ENCODE assay signal across 26 mouse cellular contexts in the genomic region with DNA sequence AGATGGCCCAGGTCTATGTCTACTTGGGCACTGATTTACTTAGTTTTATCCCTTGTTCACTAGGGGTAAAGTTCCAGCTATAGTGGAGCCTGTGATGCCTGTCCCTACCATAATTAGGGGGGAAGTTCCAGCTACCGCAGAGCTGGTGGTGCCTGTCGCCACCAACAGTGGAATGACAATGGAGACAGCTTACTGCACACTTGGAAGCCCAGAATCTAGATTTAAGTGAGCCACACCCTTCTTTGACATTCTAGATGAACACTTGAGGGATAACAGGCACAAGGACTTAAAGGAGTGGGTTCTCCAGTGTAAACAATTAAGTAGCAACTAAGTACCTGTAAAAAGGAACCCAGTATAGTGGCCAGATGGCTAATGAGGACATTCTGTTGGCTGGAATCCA.
"Had no signal": no experiment of that assay in that cellular context is flagged by ENCODE, and none has a peak within 500 bp of the region (broad histone marks: within the 10 kb centered on the region; RNA-seq: fewer than 3 reads in every experiment).

No protein-coding gene starts in this region.

- H3K27ac ChIP-seq: heart, adult 2 months; heart, embryonic 13.5 days; heart, embryonic 15.5 days; hindbrain, embryonic 10.5 days; hindbrain, embryonic 12.5 days; hindbrain, embryonic 15.5 days; hindbrain, postnatal 0 days; kidney, embryonic 15.5 days; kidney, postnatal 0 days; limb, embryonic 13.5 days; limb, embryonic 15.5 days; liver, embryonic 12.5 days had no signal

- ATAC-seq: hindbrain, postnatal 0 days; intestine, embryonic 16.5 days; liver, embryonic 12.5 days had no signal

- H3K9ac ChIP-seq: heart, embryonic 13.5 days; heart, embryonic 15.5 days; hindbrain, embryonic 12.5 days; hindbrain, embryonic 15.5 days; kidney, embryonic 15.5 days; limb, embryonic 13.5 days; limb, embryonic 15.5 days; liver, embryonic 12.5 days had no signal

- H3K4me2 ChIP-seq: heart, embryonic 11.5 days; heart, embryonic 13.5 days; heart, embryonic 15.5 days; hindbrain, embryonic 12.5 days; hindbrain, embryonic 15.5 days; kidney, embryonic 15.5 days; limb, embryonic 13.5 days; limb, embryonic 15.5 days; liver, embryonic 12.5 days had no signal

- H3K36me3 ChIP-seq: heart, embryonic 13.5 days; heart, embryonic 15.5 days; hindbrain, embryonic 10.5 days; hindbrain, embryonic 12.5 days; hindbrain, embryonic 15.5 days; kidney, embryonic 15.5 days; limb, embryonic 13.5 days; limb, embryonic 15.5 days; liver, embryonic 12.5 days had no signal

- H3K9me3 ChIP-seq: heart, embryonic 13.5 days; heart, embryonic 15.5 days; hindbrain, embryonic 10.5 days; hindbrain, embryonic 15.5 days; kidney, embryonic 15.5 days; limb, embryonic 13.5 days; limb, embryonic 15.5 days; liver, embryonic 12.5 days had no signal

- DNase-seq: gastrocnemius, postnatal 14 days; gastrocnemius, postnatal 36 days; heart, adult 11 months; heart, adult 2 months; heart, postnatal 14 days; heart, postnatal 36 days; kidney, adult 11 months; kidney, adult 2 months; kidney, adult 9 months; kidney, postnatal 14 days; kidney, postnatal 36 days; layer of hippocampus, adult 9-11 months; layer of hippocampus, postnatal 36 days had no signal

- H3K4me1 ChIP-seq: heart, embryonic 15.5 days; hindbrain, embryonic 10.5 days; hindbrain, embryonic 12.5 days; hindbrain, embryonic 15.5 days; kidney, embryonic 15.5 days; limb, embryonic 13.5 days; limb, embryonic 15.5 days; liver, embryonic 12.5 days had no signal

- H3K4me3 ChIP-seq: heart, adult 2 months; heart, embryonic 13.5 days; heart, embryonic 15.5 days; hindbrain, embryonic 10.5 days; hindbrain, embryonic 12.5 days; hindbrain, embryonic 15.5 days; kidney, embryonic 15.5 days; limb, embryonic 13.5 days; limb, embryonic 15.5 days; liver, embryonic 12.5 days had no signal

- H3K27me3 ChIP-seq: heart, embryonic 13.5 days; heart, embryonic 15.5 days; hindbrain, embryonic 12.5 days; hindbrain, embryonic 15.5 days; kidney, embryonic 15.5 days; limb, embryonic 13.5 days; limb, embryonic 15.5 days; liver, embryonic 12.5 days had no signal
